Mouse (Mus musculus) CD8-positive naive resting alpha-beta T cell, adult 2 months (primary cell): ENCODE measurements around the gene Fam151b.

Source experiments
- DNase-seq, 2 experiments: peaks; one replicate each; pipeline ENCODE4 v3.0.0; 2022; ENCODE audit warnings: low read depth in 2 of 2, low spot score in 2 of 2

The Fam151b gene

DNA sequence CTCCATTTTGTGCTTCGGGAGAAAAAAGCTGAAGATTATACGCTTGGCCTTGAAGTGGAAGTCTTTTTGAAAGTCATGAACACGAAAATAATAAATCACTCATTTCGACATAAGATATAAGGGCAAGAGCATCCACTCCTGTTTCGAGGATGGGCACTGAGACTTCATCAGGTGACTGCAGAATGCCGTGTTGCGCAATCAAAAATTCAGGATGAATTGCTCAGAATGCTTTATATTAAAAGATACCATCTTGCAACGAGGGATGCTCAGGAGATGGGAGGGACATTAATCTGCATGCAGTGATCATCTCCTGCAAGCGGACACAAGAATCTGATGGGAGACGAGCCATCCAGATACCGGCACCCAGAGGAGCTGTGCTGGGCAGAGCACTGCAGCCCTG lies 64.2 kb downstream of the Fam151b start:
- no peak for DNase-seq

DNA sequence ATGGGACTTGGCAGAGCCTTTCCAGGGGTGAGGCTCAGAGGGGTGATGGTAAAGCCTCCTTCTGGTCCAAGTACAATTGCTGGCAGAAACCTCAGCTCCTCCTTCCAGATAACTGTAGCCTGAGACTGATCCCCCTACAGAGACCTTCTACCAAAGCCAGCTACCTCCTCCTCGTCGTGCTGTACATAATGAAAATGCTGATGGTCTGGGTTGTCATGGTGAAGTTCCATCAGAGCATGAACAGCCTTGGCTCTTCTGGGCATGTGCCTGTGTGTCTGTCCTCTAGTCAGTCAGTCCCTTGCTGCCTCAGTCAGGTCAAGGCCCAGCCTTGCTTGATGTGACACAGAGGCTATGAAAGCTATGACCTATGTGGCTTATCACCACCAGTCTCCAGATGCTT lies 73.3 kb downstream of the Fam151b start:
- no peak for DNase-seq

- no peak for DNase-seq
These were observed 80.3 kb downstream of the Fam151b start for GRCm38 (mm10) chr13:92403496-92403895.

DNA sequence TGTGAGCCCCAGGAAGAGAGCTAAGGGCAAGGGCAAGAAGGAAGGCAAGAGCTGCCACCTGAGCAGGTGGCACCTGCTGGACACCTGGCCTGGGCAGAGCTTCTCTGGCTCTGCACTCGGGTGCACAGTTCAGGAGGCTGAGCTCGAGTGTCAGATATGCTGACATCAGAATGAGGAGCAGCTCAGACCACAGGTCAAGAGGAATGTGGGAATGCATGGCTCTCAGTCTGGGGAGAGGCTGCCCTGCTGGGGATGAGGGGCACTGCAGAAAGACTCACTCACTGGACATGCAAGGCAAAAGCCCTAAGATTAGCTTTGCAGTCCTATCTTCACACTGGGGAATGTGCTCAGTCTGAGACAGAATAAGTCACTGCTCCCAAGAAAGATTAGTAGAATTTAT lies 81.8 kb downstream of the Fam151b start:
- no peak for DNase-seq
